Mouse (Mus musculus) left cerebral cortex, postnatal 4 days (tissue): ENCODE data around the gene Cul9. TPM values are rescaled to one million over a fixed set of nuclear protein-coding genes. Genes with fewer than 3 reads are reported as not detected.

ENCODE experiments used
- DNase-seq: peaks from one replicate; pipeline ENCODE4 v3.0.0-alpha.2; 2022
- intact Hi-C: fragments of 180-260 bp; cut with DNase I; formaldehyde crosslinking; loops from one replicate; pipeline ENCODE4 v1.15.1; 2025
- total RNA-seq, 2 experiments: library from RNA; stranded (reverse); gene quantifications; 2 replicates each; pipeline ENCODE4 v1.2.3; 2021

Cul9 gene
- total RNA-seq, 2 experiments from 2014 or later, result 48.0 to 49.9 TPM

GRCm38 (mm10) chr17:46554646-46554976 lies 8.4 kb upstream of the Cul9 start:
- intact Hi-C loops, result loop anchor here (10.0 kb wide), 1 partner anchor 90 kb away; the partner anchor contains the start of genes Klc4 and Mrpl2
- no peak for DNase-seq

- intact Hi-C loops, result loop anchor here (10.0 kb wide), 1 partner anchor 91 kb away; the partner anchor contains the start of genes Klc4 and Mrpl2
- DNase-seq, result no peak
These were observed 7.7 kb upstream of the Cul9 start for GRCm38 (mm10) chr17:46553926-46554325.

GRCm38 (mm10) chr17:46553469-46553868 lies 7.3 kb upstream of the Cul9 start:
- no peak for DNase-seq
- intact Hi-C loops, result loop anchor here (10.0 kb wide), 1 partner anchor 91 kb away; the partner anchor contains the start of genes Klc4 and Mrpl2

GRCm38 (mm10) chr17:46552841-46553423 lies 6.7 kb upstream of the Cul9 start:
- intact Hi-C loops, result loop anchor here (10.0 kb wide), 1 partner anchor 92 kb away; the partner anchor contains the start of genes Klc4 and Mrpl2
- DNase-seq, result peak; percentile 92

GRCm38 (mm10) chr17:46552151-46552550 lies 6.0 kb upstream of the Cul9 start:
- no peak for DNase-seq
- intact Hi-C loops, result loop anchor here (10.0 kb wide), 1 partner anchor 93 kb away; the partner anchor contains the start of genes Klc4 and Mrpl2

DNA sequence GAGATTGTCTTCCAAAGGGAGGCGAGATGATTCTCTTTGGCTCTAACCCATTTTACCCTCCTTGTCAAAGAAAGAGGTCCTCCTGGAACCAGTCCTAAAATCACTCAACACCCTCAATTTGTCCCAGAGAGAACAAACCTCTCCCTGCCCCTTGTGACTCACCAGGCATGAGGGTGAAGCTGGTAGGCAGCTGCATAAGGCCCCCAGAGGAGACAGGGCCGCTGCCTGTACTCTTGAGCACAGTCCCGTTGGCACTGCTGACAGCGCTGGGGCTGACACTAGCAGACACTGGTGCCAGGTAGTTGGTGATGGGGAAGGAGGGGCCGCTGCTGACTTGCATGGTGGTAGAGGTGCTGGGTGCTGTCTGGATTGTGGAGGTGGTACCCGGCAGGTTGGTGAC lies 5.2 kb upstream of the Cul9 start:
- DNase-seq, result no peak
- intact Hi-C loops, result loop anchor here (10.0 kb wide), 1 partner anchor 93 kb away; the partner anchor contains the start of genes Klc4 and Mrpl2

DNA sequence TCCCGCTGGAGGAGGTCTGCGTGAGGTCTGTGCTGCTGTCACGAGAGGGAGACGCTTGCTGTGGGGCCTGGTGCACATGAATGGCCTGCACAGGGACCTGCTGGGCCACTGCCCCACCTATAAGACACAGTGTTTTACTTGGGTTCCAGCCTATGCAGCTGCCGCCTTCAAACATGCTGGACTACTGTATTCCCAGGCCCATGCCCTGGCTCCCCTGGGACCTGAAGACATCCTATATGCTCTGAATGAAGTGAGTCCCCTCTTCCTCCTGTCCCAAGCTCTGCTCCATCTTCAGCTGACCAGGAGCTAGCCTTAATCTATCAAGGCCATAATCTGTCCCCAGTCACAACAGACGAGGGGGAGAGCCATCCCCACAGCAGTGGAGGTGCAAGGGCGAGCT lies 4.7 kb upstream of the Cul9 start:
- no peak for DNase-seq
- intact Hi-C loops, result loop anchor here (10.0 kb wide), 1 partner anchor 94 kb away; the partner anchor contains the start of genes Klc4 and Mrpl2

DNA sequence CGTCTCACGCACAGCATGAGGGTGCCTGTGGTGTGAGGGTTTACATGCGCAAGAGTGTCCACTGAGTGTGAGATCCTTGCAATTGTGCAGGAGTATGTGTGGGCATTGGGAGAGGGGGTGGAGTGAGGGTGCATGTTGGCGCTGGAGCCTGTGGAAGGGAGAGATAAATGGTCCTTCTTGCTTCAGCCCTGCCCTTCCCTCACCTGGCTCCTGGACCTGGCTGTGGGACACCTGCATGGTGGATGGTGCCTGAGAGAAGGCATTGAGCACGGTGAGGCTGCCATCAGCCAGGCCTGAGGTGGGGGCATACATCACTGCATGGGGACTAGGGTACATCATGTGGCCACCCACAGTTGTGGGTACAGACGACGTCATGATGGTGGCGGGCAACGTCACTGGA lies 3.5 kb upstream of the Cul9 start:
- intact Hi-C loops, result loop anchor here (10.0 kb wide), 1 partner anchor 95 kb away; the partner anchor contains the start of genes Klc4 and Mrpl2
- DNase-seq, result no peak

GRCm38 (mm10) chr17:46549193-46549592 lies 3.0 kb upstream of the Cul9 start:
- intact Hi-C loops, result no loop called here

DNA sequence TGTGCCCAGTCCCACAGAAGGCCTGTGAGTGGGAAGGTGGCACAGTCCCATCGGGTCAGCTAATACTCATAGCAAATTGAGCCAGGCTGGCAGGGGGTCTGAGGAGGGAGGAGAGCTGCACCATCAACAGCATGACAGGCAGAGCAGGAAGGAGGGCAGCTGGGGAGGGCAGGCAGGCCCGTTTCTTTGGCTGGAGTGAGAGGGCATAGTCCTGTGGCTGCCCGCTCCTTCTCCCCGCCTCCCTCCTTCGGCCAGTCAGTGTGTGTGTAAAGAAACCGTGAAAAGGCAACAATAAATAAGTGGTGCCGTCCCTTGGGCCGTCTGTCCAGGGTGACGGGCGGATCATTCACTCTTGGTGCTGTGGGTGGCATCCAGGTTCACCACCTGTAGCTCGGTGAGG lies 2.6 kb upstream of the Cul9 start:
- no peak for DNase-seq
- intact Hi-C loops, result no loop called here

More at GRCm38 (mm10) chr17:46549193-46549592, 3.0 kb upstream of the Cul9 start:
- DNase-seq, result peak; percentile 69

DNA sequence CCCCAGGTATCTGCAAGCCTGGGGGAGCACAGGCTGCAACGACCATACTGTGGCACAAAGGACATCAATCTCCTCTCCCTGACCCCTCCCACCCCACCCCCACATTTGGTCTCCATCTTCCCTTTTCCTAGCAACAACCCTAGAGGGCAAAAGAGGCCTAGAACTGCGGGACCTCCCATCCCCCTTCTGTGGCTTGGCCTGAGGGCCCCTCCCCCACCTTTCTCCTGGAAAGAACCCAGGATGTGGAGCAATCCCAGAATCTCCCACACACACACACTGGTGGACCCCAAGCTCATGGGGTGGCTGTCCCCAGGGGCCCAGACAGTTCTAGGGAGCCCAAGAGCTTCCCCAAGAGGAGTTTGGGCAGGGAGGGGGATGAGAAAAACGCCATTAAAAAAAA lies 1.7 kb upstream of the Cul9 start:
- DNase-seq, result no peak
- intact Hi-C loops, result no loop called here

- intact Hi-C loops, result no loop called here
- no peak for DNase-seq
These were observed 807 bp upstream of the Cul9 start for GRCm38 (mm10) chr17:46546995-46547394.

GRCm38 (mm10) chr17:46546591-46546990 lies 403 bp upstream of the Cul9 start:
- intact Hi-C loops, result no loop called here
- DNase-seq, result no peak

DNA sequence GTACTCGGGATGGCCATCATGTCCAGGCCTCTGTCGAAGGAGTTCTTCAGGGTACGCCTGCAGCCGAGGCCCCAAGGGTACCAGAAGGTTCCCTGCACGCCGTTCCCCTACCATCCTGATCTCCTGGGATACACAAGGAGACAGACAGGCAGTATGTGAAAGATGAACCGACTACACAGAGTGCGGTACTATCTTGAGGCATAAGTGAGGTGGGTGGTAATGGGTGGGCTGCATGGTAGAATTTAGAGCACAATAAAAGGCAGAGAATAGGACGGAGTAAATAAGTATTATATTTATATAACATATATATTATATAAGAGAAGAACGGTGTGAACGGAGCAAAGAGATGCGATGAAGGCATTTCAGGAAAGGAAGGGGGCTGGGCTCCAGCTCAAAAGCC lies 2.5 kb downstream of the Cul9 start:
- DNase-seq, result no peak
- intact Hi-C loops, result no loop called here

GRCm38 (mm10) chr17:46525579-46526307 lies 20.4 kb downstream of the Cul9 start:
- DNase-seq, result peak; percentile 84

GRCm38 (mm10) chr17:46525065-46525464 lies 21.1 kb downstream of the Cul9 start:
- intact Hi-C loops, result no loop called here

More at GRCm38 (mm10) chr17:46525579-46526307, 20.4 kb downstream of the Cul9 start:
- intact Hi-C loops, result no loop called here

GRCm38 (mm10) chr17:46521963-46522668 lies 24.1 kb downstream of the Cul9 start:
- intact Hi-C loops, result no loop called here
- DNase-seq, result no peak

More at GRCm38 (mm10) chr17:46525065-46525464, 21.1 kb downstream of the Cul9 start:
- DNase-seq, result no peak

- DNase-seq, result no peak
- intact Hi-C loops, result no loop called here
These were observed 25.0 kb downstream of the Cul9 start for GRCm38 (mm10) chr17:46521174-46521573.

DNA sequence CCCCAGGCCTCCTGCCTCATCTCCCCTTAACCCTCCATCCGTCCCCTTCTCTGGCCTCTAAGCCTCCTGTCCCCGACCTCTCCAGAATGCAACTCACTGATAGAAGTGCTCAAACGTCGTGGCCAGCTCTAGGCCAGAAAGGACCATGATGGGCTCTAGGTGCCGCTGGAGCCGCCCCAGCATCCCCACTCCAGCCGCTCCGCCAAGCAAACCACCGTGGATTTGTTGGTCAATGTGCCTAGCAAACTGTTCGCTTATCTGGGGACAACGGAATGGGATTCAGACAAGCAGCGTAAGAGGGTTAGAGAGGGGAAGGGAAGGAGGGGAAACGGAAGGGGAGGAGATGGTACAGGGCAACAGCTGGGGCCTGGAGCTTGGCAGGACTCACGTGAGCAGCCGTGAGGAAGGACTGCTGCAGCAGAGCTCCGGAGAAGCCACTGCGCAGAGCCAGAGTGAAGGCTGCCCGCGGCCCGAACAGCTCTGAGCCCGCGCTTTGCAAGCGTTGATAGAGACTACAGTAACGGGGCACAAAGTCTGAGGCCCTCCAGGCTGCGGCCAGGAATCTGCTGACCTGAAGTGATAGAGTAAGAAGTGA lies 25.7 kb downstream of the Cul9 start:
- DNase-seq, result no peak
- intact Hi-C loops, result no loop called here

DNA sequence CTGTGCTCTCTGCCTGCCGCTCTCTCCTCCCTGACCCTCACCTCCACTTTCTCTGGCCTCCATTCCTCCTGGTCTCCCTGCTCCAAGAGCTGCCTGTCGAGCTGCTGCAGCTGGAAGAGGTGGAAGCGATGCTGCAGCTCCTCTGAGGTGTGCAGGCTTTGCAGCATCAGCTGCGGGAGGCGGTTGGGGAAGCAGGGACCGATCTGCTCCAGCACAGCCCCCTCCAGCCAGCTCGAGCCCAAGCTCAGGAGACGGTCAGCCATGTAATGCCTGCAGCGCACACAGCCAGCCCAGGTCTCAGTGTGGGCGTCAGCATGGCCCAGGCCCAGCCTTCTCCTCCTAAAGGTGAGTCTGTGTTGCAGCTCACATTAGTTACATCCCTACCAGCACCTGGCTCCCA lies 26.2 kb downstream of the Cul9 start:
- DNase-seq, result no peak
- intact Hi-C loops, result no loop called here

DNA sequence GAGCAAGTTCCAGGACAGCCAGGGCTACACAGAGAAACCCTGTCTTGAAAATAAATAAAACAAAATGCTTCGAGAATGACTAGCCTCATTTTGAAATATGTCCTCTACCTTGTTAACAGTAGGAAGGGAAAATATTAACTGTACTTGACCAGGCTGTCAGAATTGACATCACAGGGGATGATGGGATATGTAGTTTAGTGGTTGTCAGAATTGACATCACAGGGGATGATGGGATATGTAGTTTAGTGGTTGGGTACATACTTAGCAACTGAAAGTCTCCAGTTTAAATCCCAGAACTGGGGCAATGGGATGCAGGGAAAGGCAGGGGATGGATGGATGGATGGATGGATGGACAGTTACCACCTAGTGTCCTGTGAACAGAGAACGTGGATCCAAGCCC lies 32.9 kb downstream of the Cul9 start:
- DNase-seq, result no peak

More for the DNA sequence above, 32.9 kb downstream of the Cul9 start:
- intact Hi-C loops, result no loop called here
